Comparison of ENCODE assay signal across 8 mouse cellular contexts in genomic region chr4:135353066-135353793, GRCm38 (mm10). TPM values are rescaled to one million over a fixed set of nuclear protein-coding genes. Genes with fewer than 3 reads are reported as not detected.
DNase-seq lines count a peak whose midpoint lies in the region; ATAC-seq and TF ChIP-seq lines count a peak whose summit lies in the region.

Gene Srrm1 (minus strand): TSS chr4:135353321.

- TF ChIP-seq CTCF in kidney, postnatal 0 days (IDR thresholded peaks at IDR 0.05; ENCODE audit: low read depth): no peak

- under 1% methylated on average over 69 of the region's 69 CpGs for WGBS in heart, embryonic 12.5 days
- under 1% methylated on average over 66 of the region's 69 CpGs for WGBS in kidney, postnatal 0 days
- under 1% methylated on average over 69 of the region's 69 CpGs for WGBS in liver, embryonic 11.5 days
- WGBS in stomach, embryonic 14.5 days: under 1% methylated on average over 69 of the region's 69 CpGs

- peaks cover 18% of the 10 kb centered on the region for H3K4me1 ChIP-seq in heart, embryonic 12.5 days (replicated peaks)
- peaks cover 13% of the 10 kb centered on the region; the same call in 1 of the 2 replicates for H3K4me1 ChIP-seq in kidney, postnatal 0 days (replicated peaks; ENCODE audit: insufficient read depth, low read length)
- H3K4me1 ChIP-seq in liver, embryonic 11.5 days (replicated peaks; ENCODE audit: control insufficient read depth, insufficient read depth, low read length): peaks cover 18% of the 10 kb centered on the region
- H3K4me1 ChIP-seq in stomach, embryonic 14.5 days (ENCODE audit: control insufficient read depth, insufficient read depth, low read length): peaks cover 12% of the 10 kb centered on the region; the same call in 1 of the 2 replicates

- ATAC-seq in erythroid progenitor cell, adult 5-6 weeks (replicated peaks; ENCODE audit: low FRiP score, poor library complexity, severe bottlenecking): peak; percentile 84
- ATAC-seq in heart, embryonic 12.5 days (ENCODE audit: insufficient number of reproducible peaks, low FRiP score): peak; percentile 95
- peak; percentile 92 for ATAC-seq in kidney, postnatal 0 days (replicated peaks; ENCODE audit: low FRiP score, low read depth)
- peak; percentile 90 for ATAC-seq in liver, embryonic 11.5 days (replicated peaks; ENCODE audit: low FRiP score)
- peak; percentile 95 for ATAC-seq in stomach, embryonic 14.5 days (ENCODE audit: insufficient number of reproducible peaks, insufficient read depth, low FRiP score, low read depth)

- H3K4me2 ChIP-seq in heart, embryonic 12.5 days: peak within 1 kb of the TSS; percentile 81
- H3K4me2 ChIP-seq in kidney, postnatal 0 days (ENCODE audit: low read length): peak within 1 kb of the TSS; percentile 88
- peak within 1 kb of the TSS; percentile 90 for H3K4me2 ChIP-seq in liver, embryonic 11.5 days
- H3K4me2 ChIP-seq in stomach, embryonic 14.5 days (replicated peaks; ENCODE audit: low read depth, low read length): peak within 1 kb of the TSS; percentile 85

- no peaks in the 10 kb centered on the region for H3K9me3 ChIP-seq in heart, embryonic 12.5 days (replicated peaks)
- no peaks in the 10 kb centered on the region for H3K9me3 ChIP-seq in kidney, postnatal 0 days (replicated peaks; ENCODE audit: low read length)
- no peaks in the 10 kb centered on the region for H3K9me3 ChIP-seq in liver, embryonic 11.5 days (ENCODE audit: control insufficient read depth, low read length)
- H3K9me3 ChIP-seq in stomach, embryonic 14.5 days (ENCODE audit: control insufficient read depth, low read depth, low read length): no peaks in the 10 kb centered on the region

- peak within 1 kb of the TSS; percentile 99 for H3K4me3 ChIP-seq in heart, embryonic 12.5 days
- peak within 1 kb of the TSS; percentile 100 for H3K4me3 ChIP-seq in kidney, postnatal 0 days (replicated peaks; ENCODE audit: low read depth, low read length)
- H3K4me3 ChIP-seq in liver, embryonic 11.5 days (ENCODE audit: low read depth, low read length): peak within 1 kb of the TSS; percentile 95
- H3K4me3 ChIP-seq in stomach, embryonic 14.5 days (ENCODE audit: low read depth, low read length): peak within 1 kb of the TSS; percentile 96

- DNase-seq in CD4-positive helper T cell, adult 2 months (ENCODE audit: low read depth, low spot score): peak; percentile 99
- DNase-seq in brain, embryonic 18.5 days (ENCODE audit: low read depth, low spot score): peak; percentile 98
- peak; percentile 99 for DNase-seq in kidney, postnatal 0 days (ENCODE audit: low spot score)
- peak; percentile 97 for DNase-seq in liver, embryonic 11.5 days (ENCODE audit: low spot score)
- DNase-seq in naive thymus-derived CD4-positive, alpha-beta T cell, adult 2 months (ENCODE audit: low read depth): peak; percentile 99

- H3K27me3 ChIP-seq in heart, embryonic 12.5 days (replicated peaks): peaks cover 10% of the 10 kb centered on the region; the same call in 1 of the 2 replicates
- H3K27me3 ChIP-seq in kidney, postnatal 0 days (ENCODE audit: insufficient read depth, low read length): no peaks in the 10 kb centered on the region
- H3K27me3 ChIP-seq in liver, embryonic 11.5 days (replicated peaks; ENCODE audit: control insufficient read depth, insufficient read depth, low read length): no peaks in the 10 kb centered on the region
- no peaks in the 10 kb centered on the region for H3K27me3 ChIP-seq in stomach, embryonic 14.5 days (ENCODE audit: control insufficient read depth, insufficient read depth, low read length)

- H3K9ac ChIP-seq in heart, embryonic 12.5 days: peak within 1 kb of the TSS; percentile 99
- peak within 1 kb of the TSS; percentile 99 for H3K9ac ChIP-seq in kidney, postnatal 0 days (ENCODE audit: low read depth, low read length)
- H3K9ac ChIP-seq in liver, embryonic 11.5 days (ENCODE audit: low read depth, low read length): peak within 1 kb of the TSS; percentile 99
- H3K9ac ChIP-seq in stomach, embryonic 14.5 days (replicated peaks; ENCODE audit: low read depth, low read length): peak within 1 kb of the TSS; percentile 98

- peaks cover 20% of the 10 kb centered on the region for H3K36me3 ChIP-seq in heart, embryonic 12.5 days
- H3K36me3 ChIP-seq in kidney, postnatal 0 days (ENCODE audit: insufficient read depth, low read length): no peaks in the 10 kb centered on the region
- H3K36me3 ChIP-seq in liver, embryonic 11.5 days (ENCODE audit: control insufficient read depth, insufficient read depth, low read length): peaks cover 12% of the 10 kb centered on the region
- H3K36me3 ChIP-seq in stomach, embryonic 14.5 days (ENCODE audit: control insufficient read depth, insufficient read depth, low read length): no peaks in the 10 kb centered on the region; the same call in 1 of the 2 replicates

- H3K27ac ChIP-seq in heart, embryonic 12.5 days (ENCODE audit: poor library complexity, severe bottlenecking): peak within 1 kb of the TSS; percentile 99
- peak within 1 kb of the TSS; percentile 96 for H3K27ac ChIP-seq in kidney, postnatal 0 days
- H3K27ac ChIP-seq in liver, embryonic 11.5 days (ENCODE audit: low read depth, low read length): peak within 1 kb of the TSS; percentile 100
- H3K27ac ChIP-seq in stomach, embryonic 14.5 days (ENCODE audit: low read length): peak within 1 kb of the TSS; percentile 98

RNA-seq across cellular contexts. Expression of gene Srrm1, which starts in this region (rescaled TPM):
- total RNA-seq in erythroid progenitor cell, adult 5-6 weeks (2015; ENCODE audit: low replicate concordance): 418 and 448 TPM in 2 replicates
- 382 and 462 TPM in 2 replicates for total RNA-seq in erythroid progenitor cell, adult 5-6 weeks (2017; ENCODE audit: low replicate concordance)
- 170 and 178 TPM in 2 replicates for polyA plus RNA-seq in heart, embryonic 12.5 days (2016; fragmentation: Nextera tagmentation; extraction: Ambion mirVana)
- 183 and 203 TPM in 2 replicates for polyA plus RNA-seq in kidney, postnatal 0 days (2015; fragmentation: Nextera tagmentation; extraction: Ambion mirVana)
- polyA plus RNA-seq in liver, embryonic 11.5 days (2014; fragmentation: Nextera tagmentation; extraction: Ambion mirVana): 191 and 195 TPM in 2 replicates
- 250 and 259 TPM in 2 replicates for polyA plus RNA-seq in stomach, embryonic 14.5 days (2014; fragmentation: Nextera tagmentation; extraction: Ambion mirVana)

Comparison
In these comparisons a context has a peak if more than half of its experiments do, and no peak if none do; other contexts are left out.
1. Peak in every context shown above with its lines: DNase-seq, ATAC-seq, H3K4me3 ChIP-seq and H3K27ac ChIP-seq.